Mouse (Mus musculus): Measurements from ENCODE around the gene Spdl1. TPM values are rescaled to one million over a fixed set of nuclear protein-coding genes. Genes with fewer than 3 reads are reported as not detected.

The Spdl1 gene
- polyA plus RNA-seq, 1 experiment = 15.7 TPM

- peaks cover 67% of the 10 kb centered on the region for H3K4me1 ChIP-seq (ENCODE audit: control insufficient read depth, insufficient read depth, low read length)
- no peak overlapping the region for H3K4me3 ChIP-seq (ENCODE audit: insufficient read depth, low read length)
- no peak overlapping the region for H3K27ac ChIP-seq (ENCODE audit: insufficient read depth, low read depth, low read length)
- no peak for TF ChIP-seq POLR2A (IDR thresholded peaks at IDR 0.05; ENCODE audit: borderline replicate concordance, low read depth, low read length)
- TF ChIP-seq CTCF (IDR thresholded peaks at IDR 0.05; ENCODE audit: low read depth, low read length) = no peak
Measured at GRCm38 (mm10) chr11:34769396-34769795, 64.0 kb downstream of the Spdl1 start.

DNA sequence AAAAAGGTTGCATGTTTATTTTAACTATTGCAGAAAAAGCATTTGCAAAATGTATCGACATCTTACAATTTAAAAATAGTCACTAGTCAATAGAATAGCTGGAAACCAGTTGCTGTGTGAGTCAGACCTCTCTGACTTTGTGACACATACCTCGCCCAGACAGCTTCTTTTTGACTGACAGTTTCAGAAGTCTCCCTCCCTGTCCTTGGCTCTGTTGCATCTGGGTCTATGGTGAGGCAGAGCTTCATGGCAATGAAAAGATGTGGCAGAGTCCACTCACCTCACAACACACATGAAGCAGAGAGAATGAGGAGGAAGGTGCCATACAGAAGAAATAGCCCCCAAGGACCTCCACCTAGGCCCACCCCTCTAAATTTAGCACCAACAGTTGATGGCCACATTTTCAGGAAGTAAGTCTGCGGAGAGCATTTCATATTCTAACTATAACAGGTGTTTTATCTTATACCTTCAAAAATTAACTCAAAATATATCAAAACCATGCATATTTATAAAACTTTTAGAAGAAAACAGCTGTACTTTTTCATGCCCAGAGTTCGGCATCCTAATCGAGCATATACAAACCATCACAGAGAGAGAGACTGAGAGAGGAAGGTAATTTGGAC lies 69.6 kb downstream of the Spdl1 start:
- H3K4me3 ChIP-seq (ENCODE audit: insufficient read depth, low read length) = no peak overlapping the region
- H3K27ac ChIP-seq (ENCODE audit: insufficient read depth, low read depth, low read length) = no peak overlapping the region
- H3K4me1 ChIP-seq (ENCODE audit: control insufficient read depth, insufficient read depth, low read length) = peaks cover 32% of the 10 kb centered on the region
- TF ChIP-seq POLR2A (IDR thresholded peaks at IDR 0.05; ENCODE audit: borderline replicate concordance, low read depth, low read length) (no peak), CTCF (IDR thresholded peaks at IDR 0.05; ENCODE audit: low read depth, low read length) (no peak)

- Histone ChIP-seq H3K4me1 (ENCODE audit: control insufficient read depth, insufficient read depth, low read length) (peaks cover 27% of the 10 kb centered on the region), H3K27ac (ENCODE audit: insufficient read depth, low read depth, low read length) (no peak overlapping the region), H3K4me3 (ENCODE audit: insufficient read depth, low read length) (no peak overlapping the region)
- no peak for TF ChIP-seq CTCF (IDR thresholded peaks at IDR 0.05; ENCODE audit: low read depth, low read length)
- no peak for TF ChIP-seq POLR2A (IDR thresholded peaks at IDR 0.05; ENCODE audit: borderline replicate concordance, low read depth, low read length)
Measured at GRCm38 (mm10) chr11:34762570-34763127, 70.8 kb downstream of the Spdl1 start.

GRCm38 (mm10) chr11:34762125-34762524 lies 71.3 kb downstream of the Spdl1 start:
- no peak overlapping the region for H3K27ac ChIP-seq (ENCODE audit: insufficient read depth, low read depth, low read length)
- TF ChIP-seq POLR2A (IDR thresholded peaks at IDR 0.05; ENCODE audit: borderline replicate concordance, low read depth, low read length) = no peak
- no peak for TF ChIP-seq CTCF (IDR thresholded peaks at IDR 0.05; ENCODE audit: low read depth, low read length)
- H3K4me3 ChIP-seq (ENCODE audit: insufficient read depth, low read length) = no peak overlapping the region
- H3K4me1 ChIP-seq (ENCODE audit: control insufficient read depth, insufficient read depth, low read length) = peaks cover 27% of the 10 kb centered on the region

DNA sequence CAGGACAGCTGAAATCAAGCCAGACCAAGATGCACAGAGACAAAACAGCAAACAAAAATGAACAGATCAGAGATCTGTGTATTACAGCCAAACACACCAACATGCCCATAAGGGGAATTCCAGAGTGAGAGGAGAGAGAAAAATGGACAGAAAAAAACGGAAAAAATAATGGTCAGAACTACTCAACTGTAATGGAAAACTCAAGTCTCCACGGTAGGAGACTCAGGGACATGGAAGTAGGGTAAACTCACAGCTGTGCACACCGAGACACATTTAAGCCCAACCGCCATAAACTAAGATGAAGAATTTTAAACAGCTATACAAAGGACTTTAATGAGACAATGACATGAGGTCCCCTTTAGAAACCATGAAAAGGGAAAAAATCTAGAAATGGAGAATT lies 73.9 kb downstream of the Spdl1 start:
- Histone ChIP-seq H3K4me1 (ENCODE audit: control insufficient read depth, insufficient read depth, low read length) (peaks cover 14% of the 10 kb centered on the region), H3K4me3 (ENCODE audit: insufficient read depth, low read length) (no peak overlapping the region), H3K27ac (ENCODE audit: insufficient read depth, low read depth, low read length) (no peak overlapping the region)
- TF ChIP-seq CTCF (IDR thresholded peaks at IDR 0.05; ENCODE audit: low read depth, low read length) (no peak), POLR2A (IDR thresholded peaks at IDR 0.05; ENCODE audit: borderline replicate concordance, low read depth, low read length) (no peak)

Other genes with a start within 250 kb of the Spdl1 start
- 95.9 and 104 TPM in 2 replicates for gene Dock2, start 49.7 kb downstream of the Spdl1 start, polyA plus RNA-seq (2012; ENCODE audit: insufficient read depth, insufficient read length, missing spikeins)